Mouse (Mus musculus) liver, adult (tissue): Measurements from ENCODE around the gene Kri1.

Source experiments
- GATA4 ChIP-seq: IDR thresholded peaks from 2 replicates; pipeline ENCODE4 v1.6.1; 2014; ENCODE audit warnings: mild to moderate bottlenecking, low read length; ENCODE audit not compliant: insufficient replicate concordance

Kri1 gene

GRCm38 (mm10) chr9:21320280-21320618, 32.5 kb upstream of the Kri1 start:
- no peak for TF ChIP-seq GATA4

DNA sequence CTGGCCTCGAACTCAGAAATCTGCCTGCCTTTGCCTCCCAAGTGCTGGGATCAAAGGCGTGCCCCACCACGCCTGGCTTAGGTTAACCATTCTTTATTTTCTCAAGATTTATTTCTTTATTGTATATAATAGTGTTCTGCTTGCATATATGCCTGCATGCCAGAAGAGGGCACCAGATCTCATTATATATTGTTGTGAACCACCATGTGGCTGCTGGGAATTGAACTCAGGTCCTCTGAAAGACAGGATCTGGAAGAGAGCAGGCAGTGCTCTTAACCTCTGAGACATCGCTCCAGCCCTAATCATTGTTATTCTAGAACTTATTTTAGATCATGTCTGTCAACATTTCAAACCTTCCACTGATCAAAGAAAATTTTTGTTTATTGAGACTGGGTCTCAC, 31.7 kb upstream of the Kri1 start:
- TF ChIP-seq GATA4, result no peak

DNA sequence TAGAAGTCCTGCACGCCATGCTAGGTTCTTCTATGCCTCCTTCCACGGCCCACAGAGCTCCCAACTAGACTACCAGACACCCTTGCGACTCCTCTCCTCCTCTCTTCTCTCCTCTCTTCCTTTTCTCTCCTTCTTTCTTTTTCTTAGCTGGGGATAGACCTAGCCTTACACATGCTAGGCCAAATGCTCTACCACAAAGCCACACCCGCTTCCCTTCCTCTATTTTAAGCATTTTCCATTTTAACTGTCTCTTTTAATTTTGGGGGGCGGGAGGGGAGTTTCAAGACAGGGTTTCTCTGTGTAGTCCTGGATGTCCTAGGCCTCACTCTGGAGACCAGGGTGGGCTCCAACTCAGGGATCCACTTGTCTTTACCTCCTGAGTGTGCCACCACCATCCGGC, 31.0 kb upstream of the Kri1 start:
- TF ChIP-seq GATA4, result no peak

DNA sequence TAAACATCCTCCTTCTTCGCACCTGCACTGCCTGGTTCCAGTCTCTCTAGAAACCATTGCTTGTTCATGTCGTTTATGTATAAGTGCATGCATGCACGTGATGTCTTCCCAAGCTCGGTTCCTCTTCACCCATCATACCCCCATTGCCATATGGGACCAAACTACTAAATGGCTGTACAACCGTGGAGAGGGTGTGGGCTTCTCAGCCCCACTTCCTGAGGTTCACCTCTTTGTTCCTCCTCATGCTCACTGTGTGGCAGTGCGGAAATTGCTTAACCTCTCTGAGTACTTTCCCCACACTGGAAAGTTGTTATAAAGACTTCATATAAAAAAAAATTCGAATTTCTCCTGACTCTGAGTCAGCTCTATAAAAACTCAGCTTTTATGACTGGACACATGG, 28.9 kb upstream of the Kri1 start:
- no peak for TF ChIP-seq GATA4

DNA sequence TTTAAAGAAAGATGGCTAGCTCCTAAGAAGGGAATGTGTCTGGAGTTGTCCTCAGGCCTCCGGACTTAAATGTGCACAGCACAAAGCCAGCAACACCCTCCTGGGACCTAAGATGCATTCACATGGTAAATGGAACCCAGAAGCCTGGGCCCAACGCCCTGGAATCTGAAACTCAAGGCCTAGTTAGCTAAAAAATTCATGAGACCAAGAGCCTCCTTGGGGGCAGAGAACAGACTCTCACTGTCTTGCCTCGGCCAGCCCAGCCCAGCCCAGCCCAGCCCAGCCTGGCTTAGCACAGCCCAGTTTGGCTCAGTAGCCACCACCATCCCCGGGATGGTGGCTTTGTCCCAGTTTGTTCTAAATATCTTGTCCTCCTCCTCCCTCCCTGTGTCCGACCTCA, 27.7 kb upstream of the Kri1 start:
- no peak for TF ChIP-seq GATA4

- no peak for TF ChIP-seq GATA4
Measured at GRCm38 (mm10) chr9:21314367-21315140, 26.8 kb upstream of the Kri1 start.

DNA sequence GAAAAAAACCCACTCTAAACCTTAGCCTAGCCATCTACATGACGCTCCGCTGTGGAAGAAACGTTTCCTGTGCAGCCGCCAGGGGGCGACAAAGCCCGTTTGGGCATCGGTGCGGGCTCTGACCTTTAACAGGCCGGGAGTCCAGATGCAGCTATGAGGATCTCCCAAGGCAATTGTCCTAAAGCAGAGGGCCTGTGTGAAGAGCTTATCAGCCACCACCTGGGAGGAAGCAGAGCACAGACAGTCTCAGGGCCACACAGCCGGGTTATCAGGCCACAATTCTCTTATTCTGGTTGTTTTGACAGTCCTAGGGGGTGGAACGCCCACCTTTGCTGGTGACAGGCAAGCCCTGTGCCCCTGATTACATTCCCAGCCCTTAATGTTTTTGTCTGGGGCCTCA, 25.6 kb upstream of the Kri1 start:
- no peak for TF ChIP-seq GATA4

DNA sequence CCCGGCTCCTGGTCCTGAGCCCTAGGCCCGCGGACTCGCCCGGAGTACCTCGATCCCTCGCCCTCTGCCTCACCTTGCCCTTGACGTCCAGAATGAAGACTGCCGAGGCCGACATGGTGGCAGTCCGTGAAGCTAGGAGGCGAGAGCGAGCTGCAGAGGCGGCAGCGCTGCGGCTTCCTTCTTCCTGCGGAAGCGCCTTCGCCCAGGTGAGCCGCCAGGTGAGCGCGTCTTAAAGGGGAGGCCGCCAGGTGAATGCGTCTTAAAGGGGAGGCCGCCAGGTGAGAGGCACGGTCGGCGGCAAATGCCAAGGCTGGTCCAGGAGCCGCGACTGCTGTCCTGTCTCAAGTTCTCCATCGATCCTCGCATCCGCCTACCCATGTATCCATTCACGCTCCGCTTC, 24.4 kb upstream of the Kri1 start, which contains the start of gene Ap1m2:
Gene Ap1m2 (minus strand): TSS at position 204 of the 400 bp plus-strand sequence.
- TF ChIP-seq GATA4, result no peak

DNA sequence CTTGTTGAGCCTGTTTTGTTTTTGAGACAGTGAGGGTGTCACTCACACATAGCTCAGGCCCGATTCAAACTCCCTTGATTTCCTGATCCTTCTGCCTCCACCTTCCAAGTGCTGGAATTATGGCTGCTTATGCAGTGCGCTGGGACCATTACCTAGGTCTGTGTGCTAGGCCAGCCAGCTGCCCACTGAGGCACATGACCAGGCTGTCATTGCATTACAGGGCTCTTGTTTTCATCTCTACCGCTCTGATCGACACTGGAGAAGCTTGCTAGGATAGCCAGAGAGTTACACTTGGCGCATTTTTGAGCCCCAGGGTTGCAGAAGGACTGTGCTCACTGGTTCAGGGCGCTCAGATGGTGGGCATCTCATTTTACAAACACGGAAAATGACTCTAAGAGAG, 23.9 kb upstream of the Kri1 start:
- no peak for TF ChIP-seq GATA4

- no peak for TF ChIP-seq GATA4
Measured at GRCm38 (mm10) chr9:21309150-21309741, 21.5 kb upstream of the Kri1 start.

GRCm38 (mm10) chr9:21305065-21305464, 17.3 kb upstream of the Kri1 start:
- TF ChIP-seq GATA4, result no peak

DNA sequence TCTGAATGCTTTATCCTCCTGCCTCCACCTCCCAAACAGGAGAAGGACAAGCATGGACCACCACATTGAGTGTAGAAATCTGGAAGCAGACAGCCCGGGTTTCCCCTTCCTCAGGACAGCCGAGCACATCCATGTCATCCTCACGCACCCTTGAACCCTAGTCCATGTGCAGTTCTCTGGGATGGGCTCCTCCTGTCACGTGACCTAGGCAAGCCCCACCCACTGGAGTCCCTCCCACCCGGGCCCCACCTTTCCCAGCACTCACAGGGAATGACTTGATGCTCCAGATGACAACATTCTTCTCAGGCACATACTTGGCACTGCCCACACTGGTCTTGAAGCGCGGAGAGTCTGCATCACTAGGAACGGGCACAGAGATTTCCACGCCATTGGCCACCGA, 11.2 kb upstream of the Kri1 start:
- TF ChIP-seq GATA4, result no peak

- TF ChIP-seq GATA4, result no peak
Measured at GRCm38 (mm10) chr9:21292271-21292670, 4.5 kb upstream of the Kri1 start.

- TF ChIP-seq GATA4, result no peak
Measured at GRCm38 (mm10) chr9:21291022-21291787, 3.4 kb upstream of the Kri1 start, which contains the start of gene Cdkn2d. Cdkn2d (minus strand) TSS chr9:21291407.

DNA sequence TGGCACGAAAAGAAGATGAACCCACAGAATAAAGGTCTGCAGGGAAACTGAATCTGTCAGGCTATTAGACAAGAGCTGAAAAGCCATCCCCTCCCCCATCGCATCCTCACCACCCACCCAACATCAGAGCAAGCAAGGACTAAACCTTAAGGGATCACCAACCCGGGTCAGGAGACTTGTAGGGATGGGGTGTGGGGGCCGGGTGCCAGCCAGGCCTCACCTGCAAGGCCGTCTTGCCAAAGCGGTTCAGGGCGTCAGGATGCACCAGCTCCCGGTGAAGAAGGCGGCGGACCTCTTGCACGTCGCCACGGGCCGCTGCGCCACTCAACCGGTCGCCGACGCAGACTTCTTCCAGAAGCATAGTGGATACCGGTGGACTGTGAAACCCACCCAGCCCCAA, 2.8 kb upstream of the Kri1 start:
- no peak for TF ChIP-seq GATA4

DNA sequence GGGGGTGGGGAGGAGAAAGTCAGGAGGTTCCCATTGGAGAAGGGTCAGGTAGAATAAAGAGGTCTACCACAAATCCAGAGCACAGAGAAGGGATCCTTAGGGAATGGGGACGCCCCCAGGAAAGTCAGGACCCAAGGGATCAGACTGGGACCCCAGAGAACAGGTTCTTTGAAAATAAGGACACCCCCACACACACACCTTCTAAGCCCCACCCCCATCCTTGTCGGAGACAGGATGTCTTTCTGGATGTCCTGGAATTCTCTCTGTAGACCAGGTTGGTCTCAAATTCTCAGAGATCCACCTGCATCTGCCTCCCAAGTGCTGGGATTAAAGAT, 1.5 kb upstream of the Kri1 start:
- TF ChIP-seq GATA4, result no peak
